Mouse (Mus musculus) CH12.LX (cell line): ENCODE results near the gene Etv6. TPM values are rescaled to one million over a fixed set of nuclear protein-coding genes. Genes with fewer than 3 reads are reported as not detected.

Experiments used
- DNase-seq: peaks from one replicate; pipeline ENCODE4 v3.0.0-alpha.2; 2013; ENCODE audit errors: extremely low read depth
- H3K27ac ChIP-seq: 2 replicates; pipeline ENCODE4 v1.5.1; 2012; ENCODE audit warnings: low read depth, mild to moderate bottlenecking, control low read depth, moderate library complexity; ENCODE audit not compliant: insufficient read depth
- H3K27me3 ChIP-seq: replicated peaks from 2 replicates; pipeline ENCODE3; 2012; ENCODE audit warnings: inconsistent platforms
- H3K36me3 ChIP-seq, 2 experiments: replicated peaks in 1 of 2; 2 replicates each; pipeline versions ENCODE3 to v1.6.1; 2012; ENCODE audit warnings: inconsistent platforms in 1 of 2, low read length in 1 of 2, mild to moderate bottlenecking in 1 of 2, mixed read lengths in 1 of 2, moderate library complexity in 1 of 2; ENCODE audit not compliant: control insufficient read depth in 1 of 2, insufficient read depth in 1 of 2
- H3K4me1 ChIP-seq, 2 experiments: 2 replicates each; pipeline ENCODE4 v1.6.1; 2012; ENCODE audit warnings: inconsistent platforms in 1 of 2, moderate library complexity in 1 of 2; ENCODE audit not compliant: insufficient read depth in 2 of 2, control insufficient read depth in 1 of 2
- H3K4me2 ChIP-seq: 2 replicates; pipeline ENCODE4 v1.6.1; 2012; ENCODE audit warnings: low read depth, mild to moderate bottlenecking, control low read depth; ENCODE audit not compliant: poor library complexity, insufficient read depth, severe bottlenecking
- H3K4me3 ChIP-seq, 3 experiments: fragments of 150-350 bp in 1 of 3; sonication (generic) in 1 of 3; replicated peaks in 1 of 3; 2 replicates each; pipeline versions ENCODE3 to v1.5.1; 2011 to 2012; ENCODE audit warnings: low read depth in 2 of 3, low read length in 2 of 3, mild to moderate bottlenecking in 2 of 3, moderate library complexity in 2 of 3, control low read depth in 1 of 3, improper control_type of control experiment in 1 of 3, inconsistent platforms in 1 of 3, mixed read lengths in 1 of 3; ENCODE audit not compliant: poor library complexity in 1 of 3
- H3K79me2 ChIP-seq: replicated peaks from 2 replicates; pipeline ENCODE4 v1.6.1; 2012; ENCODE audit warnings: mild to moderate bottlenecking, moderate library complexity; ENCODE audit not compliant: control insufficient read depth, poor library complexity, insufficient read depth, severe bottlenecking; ENCODE audit errors: extremely low read depth
- H3K9ac ChIP-seq: 2 replicates; pipeline ENCODE4 v1.6.1; 2012; ENCODE audit warnings: low read depth, mild to moderate bottlenecking, control low read depth, moderate library complexity; ENCODE audit not compliant: insufficient read depth
- H3K9me3 ChIP-seq: replicated peaks from 2 replicates; pipeline ENCODE3; 2012; ENCODE audit warnings: low read length, inconsistent platforms, mixed read lengths
- BHLHE40 ChIP-seq: IDR thresholded peaks from 2 replicates; pipeline ENCODE4 v1.6.1; 2011; ENCODE audit warnings: mild to moderate bottlenecking, low read depth, low read length, improper control_type of control experiment
- CTCF ChIP-seq, 2 experiments: IDR thresholded peaks in 1 of 2; conservative IDR thresholded peaks in 1 of 2; 2 replicates each; pipeline ENCODE4 v1.5.1; 2011 to 2012; ENCODE audit warnings: low read depth in 2 of 2, low read length in 2 of 2, improper control_type of control experiment in 1 of 2, inconsistent platforms in 1 of 2, mild to moderate bottlenecking in 1 of 2, moderate library complexity in 1 of 2
- E2F4 ChIP-seq: IDR thresholded peaks from 2 replicates; pipeline ENCODE4 v1.6.1; 2011; ENCODE audit warnings: low read depth, low read length, improper control_type of control experiment; ENCODE audit not compliant: insufficient replicate concordance
- ELF1 ChIP-seq: IDR thresholded peaks from 2 replicates; pipeline ENCODE4 v1.6.1; 2014; ENCODE audit warnings: low read depth, mild to moderate bottlenecking, inconsistent platforms, low read length, improper control_type of control experiment
- IRF4 ChIP-seq: IDR thresholded peaks from 2 replicates; pipeline ENCODE4 v1.6.1; 2014; ENCODE audit warnings: low read depth, mild to moderate bottlenecking, inconsistent platforms, low read length, improper control_type of control experiment
- JUN ChIP-seq: IDR thresholded peaks from 2 replicates; pipeline ENCODE4 v1.6.1; 2011; ENCODE audit warnings: low read depth, mild to moderate bottlenecking, low read length, improper control_type of control experiment, moderate library complexity; ENCODE audit not compliant: insufficient read depth
- KAT2A ChIP-seq: IDR thresholded peaks from 2 replicates; pipeline ENCODE4 v1.6.1; 2012; ENCODE audit warnings: low read length, improper control_type of control experiment, inconsistent platforms; ENCODE audit not compliant: insufficient replicate concordance
- MAX ChIP-seq: IDR thresholded peaks from 2 replicates; pipeline ENCODE4 v1.6.1; 2011; ENCODE audit warnings: low read length, improper control_type of control experiment
- MEF2A ChIP-seq: IDR thresholded peaks from 2 replicates; pipeline ENCODE4 v1.6.1; 2014; ENCODE audit warnings: low read depth, mild to moderate bottlenecking, inconsistent platforms, low read length, improper control_type of control experiment, borderline replicate concordance
- MYC ChIP-seq: IDR thresholded peaks from 2 replicates; pipeline ENCODE4 v1.6.1; 2011; ENCODE audit warnings: low read depth, mild to moderate bottlenecking, improper control_type of control experiment, low read length
- NELFE ChIP-seq: IDR thresholded peaks from 2 replicates; pipeline ENCODE4 v1.6.1; 2011; ENCODE audit warnings: low read depth, low read length, improper control_type of control experiment
- NRF1 ChIP-seq: IDR thresholded peaks from 2 replicates; pipeline ENCODE4 v1.6.1; 2014; ENCODE audit warnings: low read depth, mild to moderate bottlenecking, inconsistent platforms, low read length, improper control_type of control experiment, moderate library complexity
- POLR2AphosphoS2 ChIP-seq: IDR thresholded peaks from 2 replicates; pipeline ENCODE4 v1.6.1; 2011; ENCODE audit warnings: low read depth, low read length, improper control_type of control experiment
- RAD21 ChIP-seq: IDR thresholded peaks from 2 replicates; pipeline ENCODE4 v1.6.1; 2011; ENCODE audit warnings: low read depth, mild to moderate bottlenecking, low read length, improper control_type of control experiment, moderate library complexity
- RCOR1 ChIP-seq: conservative IDR thresholded peaks from 2 replicates; pipeline ENCODE4 v1.6.1; 2012; ENCODE audit warnings: low read depth, mild to moderate bottlenecking, inconsistent platforms, low read length, improper control_type of control experiment
- SMC3 ChIP-seq: IDR thresholded peaks from 2 replicates; pipeline ENCODE4 v1.6.1; 2011; ENCODE audit warnings: low read depth, low read length, improper control_type of control experiment
- TCF12 ChIP-seq: IDR thresholded peaks from 2 replicates; pipeline ENCODE4 v1.6.1; 2014; ENCODE audit warnings: low read depth, mild to moderate bottlenecking, inconsistent platforms, low read length, improper control_type of control experiment
- USF1 ChIP-seq: IDR thresholded peaks from 2 replicates; pipeline ENCODE4 v1.6.1; 2014; ENCODE audit warnings: low read depth, mild to moderate bottlenecking, inconsistent platforms, low read length, improper control_type of control experiment
- USF2 ChIP-seq: conservative IDR thresholded peaks from 2 replicates; pipeline ENCODE4 v1.6.1; 2011; ENCODE audit warnings: low read depth, low read length, improper control_type of control experiment
- ZKSCAN1 ChIP-seq: IDR thresholded peaks from 2 replicates; pipeline ENCODE4 v1.6.1; 2012; ENCODE audit warnings: low read depth, inconsistent platforms, low read length, improper control_type of control experiment, borderline replicate concordance
- ZNF384 ChIP-seq: IDR thresholded peaks from 2 replicates; pipeline ENCODE4 v1.6.1; 2012; ENCODE audit warnings: low read depth, low read length, improper control_type of control experiment, inconsistent platforms
- dilution Hi-C: fragments of 300-500 bp; cut with MboI; formaldehyde crosslinking; loops from 2 replicates; pipeline ENCODE4 v1.14.3; 2020; ENCODE audit warnings: low sequenced_read_pairs; ENCODE audit not compliant: extremely low pct_unique_long_range_greater_than_20kb, extremely low pct_ligation_motif_present
- in situ Hi-C: fragments of 300-500 bp; cut with MboI; formaldehyde crosslinking; loops from 3 replicates; pipeline ENCODE4 v1.14.3; 2019; ENCODE audit warnings: low sequenced_read_pairs, low pct_ligation_motif_present, low pct_unique_long_range_greater_than_20kb, mixed read lengths
- polyA plus RNA-seq: library from polyadenylated mRNA; unstranded; fragments of >175 nt; gene quantifications from 2 replicates; pipeline ENCODE4 v1.2.1, GENCODE M21; 2012; ENCODE audit warnings: low read depth; ENCODE audit not compliant: insufficient read length
- total RNA-seq, 2 experiments: library from RNA; depleted of rRNA; stranded (reverse); fragments of 300-350 nt in 1 of 2; fragments of >200 nt in 1 of 2; gene quantifications; 2 replicates each; pipeline ENCODE4 v1.2.3; 2012 to 2014

Gene Etv6
- total and polyA plus RNA-seq, 3 experiments = 7.6 to 29.5 (median 10.1) TPM

GRCm38 (mm10) chr6:134123474-134123873, 88.0 kb downstream of the Etv6 start:
- H3K27me3 ChIP-seq = no peaks in the 10 kb centered on the region
- peak overlapping the region; percentile 43; the same call in 1 of the 2 replicates for H3K27ac ChIP-seq
- DNase-seq = no peak
- H3K36me3 ChIP-seq = peaks cover 3 to 47% of the 10 kb centered on the region in 2 experiments
- H3K4me3 ChIP-seq = no peak overlapping the region
- dilution Hi-C loops = no loop called here
- TF ChIP-seq RAD21 (no peak), E2F4 (no peak), MAX (no peak), TCF12 (no peak), SMC3 (no peak)
- TF ChIP-seq, all 38 proteins: peak for 0
- H3K79me2 ChIP-seq = no peaks in the 10 kb centered on the region
- peaks cover 8% of the 10 kb centered on the region for H3K9me3 ChIP-seq
- in situ Hi-C loops = no loop called here
- H3K4me1 ChIP-seq = peaks cover 21 to 77% of the 10 kb centered on the region in 2 experiments
- H3K9ac ChIP-seq = no peak overlapping the region
- peak overlapping the region; percentile 48; the same call in 1 of the 2 replicates for H3K4me2 ChIP-seq

- in situ Hi-C loops (no loop called here), dilution Hi-C loops (no loop called here)
- no peak for DNase-seq
- peaks cover 3 to 52% of the 10 kb centered on the region in 2 experiments for H3K36me3 ChIP-seq
- TF ChIP-seq KAT2A (no peak), ZKSCAN1 (no peak), IRF4 (no peak), USF1 (no peak), USF2 (no peak), TCF12 (no peak), NRF1 (no peak), MYC (no peak), RCOR1 (no peak), ELF1 (no peak), ZNF384 (no peak), MEF2A (no peak), JUN (no peak), BHLHE40 (no peak), POLR2AphosphoS2 (no peak), CTCF (conservative IDR thresholded peaks at IDR 0.05 in 1 of 2, IDR thresholded peaks at IDR 0.05 in 1 of 2; ENCODE audit: low read depth in 2 of 2, low read length in 2 of 2) (no peak), E2F4 (no peak), NELFE (no peak)
- peaks cover 11% of the 10 kb centered on the region for H3K9me3 ChIP-seq
- H3K27ac ChIP-seq = no peak overlapping the region
- no peaks in the 10 kb centered on the region for H3K79me2 ChIP-seq
- peaks cover 15 to 69% of the 10 kb centered on the region in 2 experiments for H3K4me1 ChIP-seq
- no peak overlapping the region for H3K4me3 ChIP-seq
- no peak overlapping the region for H3K9ac ChIP-seq
- H3K27me3 ChIP-seq = no peaks in the 10 kb centered on the region
- H3K4me2 ChIP-seq = no peak overlapping the region
Measured at GRCm38 (mm10) chr6:134124256-134124655, 88.8 kb downstream of the Etv6 start.
